Mouse (Mus musculus) midbrain, postnatal 0 days (tissue): ENCODE measurements at regions not wholly inside any gene's neighbourhood (a gene's known extent, or its start where the extent isn't known, plus 50 kb on each side); places are given as distances from the start of the nearest gene placed in this dataset.

ENCODE experiments used
- ATAC-seq: fragments of 200-750 bp; cut with Nextera tagmentation; 2 replicates; pipeline ENCODE4 v1.8.0; 2017; ENCODE audit warnings: moderate number of reproducible peaks, mild to moderate bottlenecking, moderate TSS enrichment, moderate library complexity; ENCODE audit not compliant: low FRiP score
- DNase-seq: peaks from one replicate; pipeline ENCODE4 v3.0.0-alpha.2; 2015; ENCODE audit warnings: low spot score
- H3K27ac ChIP-seq: fragments of 300-500 bp; sonication (generic); 2 replicates; pipeline ENCODE4 v1.5.1; 2014; ENCODE audit warnings: low read depth, mild to moderate bottlenecking, low read length, mixed read lengths
- H3K27me3 ChIP-seq: fragments of 300-500 bp; sonication (generic); 2 replicates; pipeline ENCODE4 v1.6.1; 2014; ENCODE audit warnings: low read length, control low read depth, mixed read lengths; ENCODE audit not compliant: insufficient read depth
- H3K36me3 ChIP-seq: fragments of 300-500 bp; sonication (generic); 2 replicates; pipeline ENCODE4 v1.6.1; 2014; ENCODE audit warnings: low read length, control low read depth, mixed read lengths; ENCODE audit not compliant: insufficient read depth
- H3K4me1 ChIP-seq: fragments of 300-500 bp; sonication (generic); 2 replicates; pipeline ENCODE4 v1.6.1; 2014; ENCODE audit warnings: mild to moderate bottlenecking, control low read depth, antibody characterized with exemption, low read length, mixed read lengths; ENCODE audit not compliant: insufficient read depth
- H3K4me2 ChIP-seq: fragments of 300-500 bp; sonication (generic); 2 replicates; pipeline ENCODE4 v1.6.1; 2014; ENCODE audit warnings: low read depth, mild to moderate bottlenecking, low read length, mixed read lengths; ENCODE audit not compliant: poor library complexity, severe bottlenecking
- H3K4me3 ChIP-seq: fragments of 300-500 bp; sonication (generic); 2 replicates; pipeline ENCODE4 v1.5.1; 2014; ENCODE audit warnings: low read depth, mild to moderate bottlenecking, low read length, moderate library complexity
- H3K9ac ChIP-seq: fragments of 300-500 bp; sonication (generic); replicated peaks from 2 replicates; pipeline ENCODE4 v1.6.1; 2014; ENCODE audit warnings: mild to moderate bottlenecking, low read length, moderate library complexity, mixed read lengths; ENCODE audit not compliant: poor library complexity, severe bottlenecking
- H3K9me3 ChIP-seq: fragments of 300-500 bp; sonication (generic); 2 replicates; pipeline ENCODE4 v1.6.1; 2016; ENCODE audit warnings: low read length, control low read depth
- CTCF ChIP-seq: IDR thresholded peaks from 2 replicates; pipeline ENCODE4 v1.5.1; 2016; ENCODE audit warnings: antibody characterized with exemption, mild to moderate bottlenecking
- WGBS: fragments of 180-500 bp; shearing (Covaris S2); extraction: QIAGEN DNeasy Blood & Tissue Kit; methylation state at CpG from one replicate; pipeline ENCODE4 v1.1.7; 2014; 5-methylcytosine and 5-hydroxymethylcytosine counted together

DNA sequence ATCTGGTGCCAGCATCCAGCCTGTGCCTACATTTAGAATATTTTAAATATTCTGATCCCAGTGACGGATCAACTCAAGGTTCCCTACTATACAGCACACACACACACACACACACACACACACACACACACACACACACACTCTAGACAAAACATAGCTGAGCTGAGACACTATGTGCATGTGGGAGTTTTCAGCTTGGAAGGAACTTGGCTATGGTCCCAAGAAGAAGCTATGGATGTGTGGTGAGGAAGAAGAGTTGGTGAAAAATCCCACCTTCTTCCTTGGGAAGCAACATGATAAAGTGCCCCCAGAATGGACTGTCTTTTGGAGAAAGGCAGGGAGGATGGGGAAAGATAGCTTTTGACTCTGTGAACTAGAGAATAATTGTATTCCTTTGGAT is 243.7 kb downstream of the Rpl10-ps3 start:
- no peaks in the 10 kb centered on the region for H3K9me3 ChIP-seq
- H3K4me1 ChIP-seq = no peaks in the 10 kb centered on the region
- H3K27ac ChIP-seq = no peak overlapping the region
- DNase-seq (no peak), ATAC-seq (no peak)
- no peaks in the 10 kb centered on the region for H3K27me3 ChIP-seq
- H3K4me3 ChIP-seq = no peak overlapping the region
- H3K36me3 ChIP-seq = no peaks in the 10 kb centered on the region
- no peak overlapping the region for H3K4me2 ChIP-seq
- TF ChIP-seq CTCF = no peak
- no peak overlapping the region for H3K9ac ChIP-seq
- WGBS = 73% methylated on average over 1 of the region's 1 CpGs

DNA sequence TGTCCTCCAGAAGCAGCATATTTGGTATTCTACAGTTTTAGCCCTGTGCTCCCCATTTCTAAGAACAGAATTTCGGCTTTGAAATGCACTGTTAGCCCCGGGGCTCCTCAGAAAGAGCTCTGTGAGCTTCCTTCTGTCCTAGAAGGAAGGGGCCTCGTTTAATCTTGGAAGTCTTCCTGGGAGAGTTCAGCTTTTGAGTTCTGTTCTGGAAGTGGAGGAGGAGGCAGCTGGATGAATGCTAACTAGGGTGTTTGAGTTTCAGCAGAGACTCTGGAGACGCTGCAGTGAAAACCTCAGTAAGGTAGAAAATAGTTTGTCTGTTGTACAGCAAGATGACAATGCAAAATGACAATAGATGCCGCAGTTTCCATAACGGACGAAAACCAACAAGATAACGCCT is 253.8 kb downstream of the Rpl10-ps3 start:
- 62% methylated on average over 8 of the region's 8 CpGs for WGBS
- no peak overlapping the region for H3K4me3 ChIP-seq
- no peak for DNase-seq

GRCm38 (mm10) chr9:50089916-50090315 is 254.9 kb downstream of the Rpl10-ps3 start:
- Histone ChIP-seq H3K27ac (no peak overlapping the region), H3K4me1 (no peaks in the 10 kb centered on the region), H3K36me3 (no peaks in the 10 kb centered on the region), H3K9me3 (no peaks in the 10 kb centered on the region), H3K4me3 (no peak overlapping the region), H3K9ac (no peak overlapping the region), H3K27me3 (no peaks in the 10 kb centered on the region), H3K4me2 (no peak overlapping the region)
- no peak for ATAC-seq
- WGBS = 87% methylated on average over 3 of the region's 3 CpGs
- no peak for TF ChIP-seq CTCF
- DNase-seq = no peak

More for the DNA sequence above, 253.8 kb downstream of the Rpl10-ps3 start:
- Histone ChIP-seq H3K36me3 (no peaks in the 10 kb centered on the region), H3K4me1 (no peaks in the 10 kb centered on the region), H3K4me2 (no peak overlapping the region), H3K27me3 (no peaks in the 10 kb centered on the region), H3K9ac (no peak overlapping the region), H3K9me3 (no peaks in the 10 kb centered on the region), H3K27ac (no peak overlapping the region)
- TF ChIP-seq CTCF = no peak
- ATAC-seq = no peak

DNA sequence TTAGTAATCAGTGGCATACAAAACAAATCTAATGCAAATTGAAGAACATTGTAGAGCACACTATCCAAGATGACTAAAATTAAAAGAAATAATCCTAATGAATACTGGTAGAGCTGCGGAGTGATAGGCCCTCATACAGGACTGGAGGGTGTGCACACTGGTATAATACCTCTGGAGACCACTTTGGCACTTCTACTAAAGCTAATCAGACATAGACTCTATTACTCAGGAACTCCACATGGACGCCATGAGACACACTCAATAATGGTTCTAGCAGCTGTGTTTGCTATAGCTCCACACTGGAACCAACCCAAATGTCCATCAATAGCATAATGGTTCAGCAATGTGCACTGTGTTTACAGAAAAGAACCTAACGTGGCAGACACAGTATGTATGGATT is 264.6 kb downstream of the Rpl10-ps3 start:
- no peak overlapping the region for H3K9ac ChIP-seq
- DNase-seq = no peak
- ATAC-seq = no peak
- no peaks in the 10 kb centered on the region for H3K36me3 ChIP-seq
- no peak for TF ChIP-seq CTCF
- H3K4me3 ChIP-seq = no peak overlapping the region
- no peaks in the 10 kb centered on the region for H3K4me1 ChIP-seq
- H3K4me2 ChIP-seq = no peak overlapping the region
- no peak overlapping the region for H3K27ac ChIP-seq
- WGBS = 87% methylated on average over 3 of the region's 3 CpGs
- H3K27me3 ChIP-seq = no peaks in the 10 kb centered on the region
- H3K9me3 ChIP-seq = no peaks in the 10 kb centered on the region

GRCm38 (mm10) chr9:50068576-50068975 is 269.9 kb upstream of the Ncam1 start:
- Histone ChIP-seq H3K9ac (no peak overlapping the region), H3K4me2 (no peak overlapping the region), H3K27ac (no peak overlapping the region), H3K36me3 (no peaks in the 10 kb centered on the region), H3K27me3 (no peaks in the 10 kb centered on the region), H3K4me1 (no peaks in the 10 kb centered on the region), H3K4me3 (no peak overlapping the region), H3K9me3 (no peaks in the 10 kb centered on the region)
- 68% methylated on average over 2 of the region's 2 CpGs for WGBS
- TF ChIP-seq CTCF = no peak
- DNase-seq (no peak), ATAC-seq (no peak)

GRCm38 (mm10) chr9:50067729-50068225 is 269.1 kb upstream of the Ncam1 start:
- TF ChIP-seq CTCF = no peak
- Histone ChIP-seq H3K27me3 (no peaks in the 10 kb centered on the region), H3K36me3 (no peaks in the 10 kb centered on the region), H3K4me3 (no peak overlapping the region), H3K27ac (no peak overlapping the region), H3K4me2 (no peak overlapping the region), H3K4me1 (no peaks in the 10 kb centered on the region), H3K9me3 (no peaks in the 10 kb centered on the region), H3K9ac (no peak overlapping the region)
- no peak for DNase-seq
- 81% methylated on average over 3 of the region's 3 CpGs for WGBS
- ATAC-seq = no peak
